Mouse (Mus musculus) embryo, embryonic 9.5 days (tissue): ENCODE data around the gene Nacc2.

ENCODE experiments used
- DNase-seq: peaks from one replicate; pipeline ENCODE4 v3.0.0-alpha.2; 2017; ENCODE audit errors: extremely low spot score

Nacc2 gene

DNA sequence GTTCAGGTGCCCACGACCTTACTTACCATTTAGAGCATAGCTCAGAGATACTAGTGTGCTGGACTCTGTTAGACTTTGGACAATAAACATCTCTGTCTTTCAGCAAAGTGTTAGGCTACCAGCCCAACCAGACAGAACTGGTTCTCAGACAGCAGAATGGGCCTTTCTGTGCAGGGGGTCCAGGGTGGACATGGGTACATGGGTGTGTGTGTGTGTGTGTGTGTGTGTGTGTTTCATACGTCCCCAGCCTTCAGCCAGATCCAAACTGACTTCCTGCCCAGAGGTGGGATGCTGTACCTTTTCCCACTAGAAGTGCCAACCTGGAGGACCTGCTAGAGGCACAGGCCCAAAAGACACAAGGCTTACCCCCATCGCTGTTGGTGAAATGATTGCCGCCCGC, 23.8 kb downstream of the Nacc2 start:
- no peak for DNase-seq

GRCm38 (mm10) chr2:26093897-26094296, 29.1 kb downstream of the Nacc2 start:
- DNase-seq, result no peak

DNA sequence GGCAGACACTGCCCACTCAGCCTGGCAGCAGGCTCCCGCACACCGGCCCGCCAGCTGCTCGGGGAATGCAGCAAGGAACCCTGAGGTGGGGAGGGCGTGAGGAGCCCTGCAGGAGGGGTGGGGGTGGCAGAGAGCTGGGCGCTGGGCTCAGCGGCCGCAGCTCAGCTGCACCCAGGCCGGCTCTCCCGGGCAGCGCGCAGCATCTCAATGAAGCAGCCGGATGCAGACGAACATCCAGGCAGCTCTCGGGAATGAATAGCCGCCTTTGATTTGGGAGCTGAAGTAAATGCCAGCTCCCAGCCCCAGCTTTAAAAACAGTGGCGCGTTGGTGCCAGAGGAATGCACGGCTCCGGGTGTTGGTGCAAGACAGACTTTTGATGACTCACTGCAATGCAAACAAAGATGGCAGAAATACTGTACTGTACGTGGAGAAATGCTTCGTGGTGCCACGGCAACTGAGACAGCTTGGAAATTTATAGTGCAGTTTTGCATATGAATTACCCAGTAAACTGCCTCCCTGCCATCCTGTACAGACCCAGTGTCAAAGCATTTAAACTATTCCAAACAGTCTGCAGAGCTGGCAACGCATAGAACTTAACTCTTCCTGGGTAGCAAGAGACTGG, 31.1 kb downstream of the Nacc2 start:
- DNase-seq, result peak; percentile 59

DNA sequence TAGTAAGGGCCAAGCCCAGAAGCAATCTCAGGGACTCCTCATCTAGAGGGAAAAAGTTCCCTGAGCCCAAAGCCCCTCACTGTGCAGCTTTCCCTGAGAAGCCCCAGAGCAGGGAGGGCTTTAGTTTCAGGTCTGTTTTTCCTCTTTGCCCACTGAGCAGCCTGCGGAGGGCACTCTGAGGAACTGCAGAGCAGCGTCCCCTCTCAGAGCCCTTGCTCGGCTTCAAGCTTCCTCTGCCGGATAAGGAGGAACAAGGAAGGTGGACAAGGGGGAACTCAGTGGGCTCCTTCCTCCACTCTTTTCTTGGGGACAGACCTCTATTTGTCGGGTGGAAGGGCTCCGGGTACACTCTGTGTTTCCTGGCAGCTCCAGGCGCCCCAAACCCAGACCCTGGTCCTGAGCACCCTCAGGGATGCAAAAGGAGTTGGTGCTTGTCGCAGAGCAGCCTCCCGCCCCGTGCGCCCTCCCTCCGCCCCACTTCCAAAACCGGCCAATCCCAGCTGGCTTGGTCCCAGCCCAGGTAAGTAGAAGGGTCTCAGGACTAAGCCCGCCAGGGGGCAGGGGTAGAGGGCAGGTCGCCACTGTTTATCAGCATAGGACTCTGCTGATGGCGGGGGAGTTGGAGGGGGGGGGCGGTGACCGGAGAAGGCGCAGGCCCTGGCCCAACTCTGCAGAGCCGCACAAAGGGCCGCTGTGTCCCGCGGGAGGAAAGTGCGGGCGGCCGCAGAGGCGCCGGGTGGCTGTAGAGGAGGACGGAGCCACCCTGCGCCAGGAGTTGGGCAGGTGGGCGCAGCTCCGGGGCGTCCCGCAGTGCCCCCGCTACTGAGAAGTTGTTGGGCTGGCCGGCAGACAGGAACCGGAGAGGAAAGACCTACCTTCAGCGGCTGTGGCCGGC, 31.9 kb downstream of the Nacc2 start:
- peak; percentile 77 for DNase-seq

DNA sequence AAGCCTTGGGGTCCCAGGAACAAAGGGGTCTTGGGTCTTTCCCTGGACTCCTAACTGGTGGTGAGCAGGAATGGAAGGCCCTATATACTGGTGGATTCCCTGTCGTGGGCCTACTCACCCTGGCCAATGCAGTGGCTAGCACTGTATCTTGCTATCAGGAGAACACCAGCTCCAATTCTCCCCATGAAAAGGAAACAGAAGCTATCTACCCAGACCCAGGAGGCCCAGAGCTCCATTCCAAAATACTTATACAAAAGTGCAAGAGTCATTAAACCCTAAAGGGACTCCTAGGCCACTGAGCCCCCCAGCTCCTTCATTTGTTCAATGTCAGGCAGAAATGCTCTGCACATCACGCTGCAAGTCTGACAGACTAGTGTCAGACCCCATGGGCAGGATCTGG, 34.0 kb downstream of the Nacc2 start:
- no peak for DNase-seq

- DNase-seq, result no peak
Measured at GRCm38 (mm10) chr2:26086926-26087600, 36.0 kb downstream of the Nacc2 start.

DNA sequence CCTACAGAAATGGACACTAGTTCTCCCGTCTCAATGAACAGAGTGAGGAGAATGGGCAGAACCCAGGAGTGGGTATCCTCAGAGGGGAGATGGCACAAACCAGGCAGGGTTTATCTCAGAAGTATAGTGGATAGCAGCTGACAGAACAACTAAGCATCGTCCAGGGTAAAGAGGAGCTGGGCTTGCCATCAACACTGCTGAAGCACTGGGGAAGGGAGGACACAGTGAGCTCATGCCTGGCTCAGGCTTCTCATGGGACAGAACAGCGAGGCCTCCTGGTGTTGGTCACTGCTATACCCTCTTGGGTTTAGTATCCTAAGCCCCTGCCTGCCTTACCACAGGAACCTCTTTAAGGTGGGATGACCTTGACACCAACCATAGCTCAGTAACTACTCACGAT, 36.5 kb downstream of the Nacc2 start:
- no peak for DNase-seq

- no peak for DNase-seq
Measured at GRCm38 (mm10) chr2:26082883-26083282, 40.1 kb downstream of the Nacc2 start.

DNA sequence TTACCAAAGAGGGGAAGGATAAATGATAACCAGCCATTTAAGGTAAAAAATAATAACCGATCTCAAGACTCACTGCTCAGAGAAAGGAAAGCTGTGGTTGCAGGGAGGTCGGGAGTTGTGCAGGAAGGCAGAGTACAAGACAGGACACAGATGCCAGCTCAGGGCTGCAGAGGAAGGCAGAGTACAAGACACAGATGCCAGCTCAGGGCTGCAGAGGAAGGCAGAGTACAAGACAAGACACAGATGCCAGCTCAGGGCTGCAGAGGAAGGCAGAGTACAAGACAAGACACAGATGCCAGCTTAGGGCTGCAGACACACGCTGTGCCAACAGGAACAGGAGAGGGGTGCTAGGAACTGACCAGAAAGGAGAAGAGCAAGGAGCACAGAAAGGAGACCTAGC, 42.2 kb downstream of the Nacc2 start:
- DNase-seq, result no peak

- DNase-seq, result no peak
Measured at GRCm38 (mm10) chr2:26079409-26079808, 43.6 kb downstream of the Nacc2 start.

DNA sequence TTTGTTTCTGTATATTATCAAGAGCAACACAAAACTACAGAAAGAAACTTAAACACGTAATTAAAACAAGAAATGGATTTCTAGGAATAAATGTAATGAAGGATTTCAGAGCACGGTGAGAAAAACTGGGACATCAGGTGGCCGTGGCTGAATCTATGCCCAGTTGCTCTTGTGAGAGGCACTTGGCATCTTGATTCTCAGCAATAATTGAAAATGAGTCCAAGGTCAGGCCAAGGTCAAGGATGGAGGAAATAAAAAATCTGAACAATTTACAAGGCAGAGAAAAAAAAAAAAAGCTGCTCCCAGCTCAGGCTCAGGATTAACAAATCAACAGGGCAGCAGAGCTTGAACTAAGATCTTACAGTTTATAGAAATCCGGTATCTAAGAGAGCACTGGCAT, 46.0 kb downstream of the Nacc2 start:
- no peak for DNase-seq

GRCm38 (mm10) chr2:26076121-26076520, 46.9 kb downstream of the Nacc2 start:
- DNase-seq, result no peak

DNA sequence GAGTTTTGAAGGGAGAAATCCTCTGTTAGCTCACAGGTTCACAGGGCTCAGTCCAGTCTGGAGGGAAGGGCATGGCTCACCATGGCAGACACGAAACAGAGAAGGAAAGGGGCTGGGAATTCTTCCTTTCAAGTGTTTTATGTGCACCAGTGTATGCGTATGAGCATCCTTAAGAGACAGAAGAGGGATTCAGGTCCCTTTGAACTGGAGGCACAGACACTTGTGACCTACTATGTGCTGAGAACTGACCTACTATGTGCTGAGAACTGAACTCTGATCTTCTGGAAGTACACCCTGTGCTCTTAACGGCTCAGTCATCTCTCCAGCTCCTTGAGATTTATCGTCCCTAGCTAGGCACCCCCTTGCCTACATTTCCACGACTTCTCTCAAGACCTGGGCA, 48.5 kb downstream of the Nacc2 start:
- DNase-seq, result no peak

- no peak for DNase-seq
Measured at GRCm38 (mm10) chr2:26068592-26068991, 54.4 kb downstream of the Nacc2 start.

DNA sequence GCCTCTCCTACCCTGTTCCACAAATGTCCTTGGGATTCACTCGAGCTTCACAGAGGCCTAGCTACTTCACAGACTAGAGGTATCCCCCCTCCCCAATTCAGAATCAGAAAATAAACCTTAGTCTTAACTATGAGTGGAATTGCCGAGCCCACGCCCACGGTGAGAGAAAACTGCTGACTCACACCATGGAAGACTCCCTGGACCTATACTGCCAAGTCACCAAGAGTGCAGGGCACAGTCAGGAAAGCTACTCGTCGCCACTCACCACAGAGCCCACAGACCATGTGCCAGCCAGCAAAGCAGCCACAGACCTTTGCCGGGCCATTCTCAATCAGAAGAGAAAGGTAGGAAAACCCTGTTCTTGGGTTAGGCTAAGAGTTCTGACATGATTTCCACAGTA, 54.8 kb downstream of the Nacc2 start:
- no peak for DNase-seq

DNA sequence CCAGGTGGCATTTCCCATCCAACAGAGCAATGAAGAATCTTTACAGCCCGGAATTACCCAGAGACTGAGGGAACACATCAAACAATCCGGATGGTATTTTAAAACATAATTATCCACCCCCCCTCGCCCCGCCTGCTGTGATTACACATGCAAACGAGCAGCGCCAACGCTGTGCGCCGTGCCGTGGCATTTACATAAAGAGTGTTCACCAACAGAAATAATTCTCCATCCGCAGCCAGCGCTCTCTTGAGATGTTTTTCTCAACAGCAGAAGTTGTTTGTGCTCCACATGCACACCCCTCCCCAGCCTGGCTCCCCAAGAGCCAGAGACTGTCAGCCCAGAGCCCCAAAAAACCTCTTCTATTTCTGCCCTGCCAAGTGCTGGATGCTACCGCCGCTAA, 56.5 kb downstream of the Nacc2 start:
- DNase-seq, result no peak

DNA sequence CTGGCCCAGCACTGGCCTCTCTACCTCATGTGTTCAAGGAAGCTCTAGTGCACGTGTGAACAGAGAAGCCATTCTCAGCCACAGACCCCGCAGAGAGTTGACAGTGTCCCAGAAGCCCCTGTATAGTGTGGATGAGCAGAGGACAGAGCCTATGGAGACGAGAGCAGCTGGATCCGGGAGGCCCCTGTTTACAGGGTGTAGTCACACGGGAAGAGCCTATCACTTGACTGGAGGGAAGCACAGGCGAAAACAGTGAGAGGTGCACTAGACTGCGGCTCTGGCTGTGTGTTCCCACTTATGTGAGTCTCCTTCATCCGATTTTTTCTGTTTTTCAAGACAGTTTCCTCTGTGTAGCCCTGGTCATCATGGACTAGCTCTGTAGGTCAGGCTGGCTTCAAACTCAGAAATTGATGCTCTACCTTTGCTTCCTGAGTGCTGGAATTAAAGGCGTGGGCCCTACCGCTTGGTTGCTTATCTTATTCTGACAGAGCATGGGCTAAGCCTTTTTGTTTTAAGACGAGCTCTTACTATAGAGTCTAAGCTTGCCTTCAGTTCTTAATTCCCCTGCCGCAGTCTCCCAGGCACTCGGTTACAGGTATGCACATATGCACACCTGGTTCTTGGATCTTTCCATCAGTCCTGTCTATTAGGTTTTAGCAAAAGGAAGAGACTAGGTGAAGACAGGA, 60.1 kb downstream of the Nacc2 start:
- DNase-seq, result no peak

GRCm38 (mm10) chr2:26062241-26062640, 60.8 kb downstream of the Nacc2 start:
- no peak for DNase-seq

GRCm38 (mm10) chr2:26061018-26061666, 61.9 kb downstream of the Nacc2 start:
- DNase-seq, result no peak

DNA sequence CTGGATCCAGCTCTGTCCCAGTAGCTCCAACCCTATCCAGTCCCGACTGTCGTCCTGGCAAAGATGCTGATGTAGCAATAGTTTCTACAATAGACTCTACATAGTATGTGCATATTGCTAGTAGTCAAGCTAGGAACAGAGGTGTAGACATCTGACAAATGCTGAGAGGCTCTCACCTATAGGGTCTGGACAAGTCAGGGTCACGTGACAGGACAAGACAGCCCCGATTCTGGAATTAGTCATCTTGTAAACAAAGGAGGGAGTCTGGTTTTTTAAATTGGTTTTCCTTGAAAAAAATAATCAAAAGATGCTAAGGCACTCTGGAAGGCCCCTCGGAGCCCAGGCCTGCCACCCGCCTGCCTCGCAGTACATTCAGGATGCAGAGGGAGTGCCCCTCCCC, 66.0 kb downstream of the Nacc2 start:
- DNase-seq, result no peak

GRCm38 (mm10) chr2:26056226-26056625, 66.8 kb downstream of the Nacc2 start:
- DNase-seq, result no peak

DNA sequence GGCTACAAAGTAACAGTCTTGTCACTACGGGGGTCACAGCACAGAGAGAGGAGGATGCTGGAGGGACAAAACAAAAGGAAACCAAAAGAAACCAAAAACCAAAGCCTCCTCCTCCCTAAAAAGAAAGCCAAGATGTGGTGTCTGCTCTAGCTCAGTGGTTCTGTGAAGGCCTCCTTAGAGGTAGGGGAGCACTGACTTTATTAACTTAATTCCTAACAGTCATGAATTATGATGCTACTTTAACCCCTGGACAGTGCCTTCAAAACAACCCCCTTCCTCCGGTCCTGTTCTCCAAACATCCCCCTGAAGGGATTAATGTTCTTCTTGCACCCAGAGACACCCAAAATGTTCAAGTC, 67.3 kb downstream of the Nacc2 start:
- DNase-seq, result no peak
